Mouse (Mus musculus): ENCODE measurements around the gene Tmem119.

GRCm38 (mm10) chr5:113805301-113805700 lies 5.0 kb upstream of the Tmem119 start:
- TF ChIP-seq CTCF (IDR thresholded peaks at IDR 0.05 in 2 of 3, conservative IDR thresholded peaks at IDR 0.05 in 1 of 3; ENCODE audit: control insufficient read depth in 1 of 3, insufficient read depth in 1 of 3, low read depth in 2 of 3, low read length in 3 of 3, poor library complexity in 1 of 3, severe bottlenecking in 1 of 3): no peak
- TF ChIP-seq POLR2A (IDR thresholded peaks at IDR 0.05; ENCODE audit: control insufficient read depth in 1 of 2, insufficient read depth in 1 of 2, low read depth in 1 of 2, low read length in 2 of 2, poor library complexity in 1 of 2): no peak
- TF ChIP-seq TCF12 (IDR thresholded peaks at IDR 0.05; ENCODE audit: low read depth, low read length): no peak
- TF ChIP-seq RAD21 (IDR thresholded peaks at IDR 0.05; ENCODE audit: low read depth, low read length): no peak
- no peak for TF ChIP-seq EP300 (IDR thresholded peaks at IDR 0.05; ENCODE audit: low read depth in 1 of 2, low read length in 2 of 2)
- TF ChIP-seq USF1 (IDR thresholded peaks at IDR 0.05; ENCODE audit: low read depth, low read length): no peak
- TF ChIP-seq ZNF384 (IDR thresholded peaks at IDR 0.05; ENCODE audit: low read depth, low read length): no peak
- no peak for TF ChIP-seq HCFC1 (IDR thresholded peaks at IDR 0.05; ENCODE audit: low read depth, low read length)
- TF ChIP-seq POLR2AphosphoS2 (IDR thresholded peaks at IDR 0.05; ENCODE audit: low read length): no peak
- no peak for TF ChIP-seq RCOR1 (IDR thresholded peaks at IDR 0.05; ENCODE audit: low read depth, low read length)
- no peak for TF ChIP-seq ZKSCAN1 (IDR thresholded peaks at IDR 0.05; ENCODE audit: low read depth, low read length)
- TF ChIP-seq MYC (IDR thresholded peaks at IDR 0.05; ENCODE audit: low read depth, low read length): no peak
- no peak for TF ChIP-seq POLR2AphosphoS5 (IDR thresholded peaks at IDR 0.05; ENCODE audit: borderline replicate concordance, low read depth, low read length)

Data from MEL (cell line).